Mouse (Mus musculus) kidney, postnatal 10 days (tissue): ENCODE measurements around the gene Dmrtc1c1.
"Not testable (repeated sequence)": the region's sequence is repeated elsewhere in the genome, so short reads cannot be mapped to it uniquely, and the experiment has no call there.

ENCODE experiments used
- DNase-seq: peaks from one replicate; pipeline ENCODE4 v3.0.0; 2021; ENCODE audit warnings: mixed read lengths

Dmrtc1c1 gene

GRCm38 (mm10) chrX:102802663-102803062, at the start of gene Dmrtc1c1:
Gene Dmrtc1c1 (plus strand): TSS chrX:102802963.
- not testable (repeated sequence) for DNase-seq

DNA sequence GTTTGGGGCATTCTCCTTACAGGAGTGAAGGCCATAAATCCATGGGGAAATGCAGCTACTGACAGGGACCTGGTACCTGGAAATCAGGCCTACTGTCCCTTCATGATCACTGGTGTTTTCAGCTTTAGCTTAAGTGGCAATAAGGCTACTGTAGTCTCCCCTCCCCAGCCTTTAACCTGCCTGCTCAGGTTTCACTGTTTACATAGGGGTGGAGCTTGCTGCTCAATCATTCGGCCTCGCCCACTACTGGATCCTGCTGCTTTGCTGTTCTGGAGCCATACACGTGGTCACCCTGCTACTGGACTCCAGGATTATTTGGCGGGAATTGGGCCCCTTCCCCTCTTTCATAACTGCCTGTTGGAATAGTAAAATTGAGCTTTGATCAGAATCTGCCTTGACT, 36.9 kb upstream of the Dmrtc1c1 start:
- DNase-seq, result no peak

- DNase-seq, result no peak
Observed at GRCm38 (mm10) chrX:102812311-102812710, 9.5 kb downstream of the Dmrtc1c1 start.

- not testable (repeated sequence) for DNase-seq
Observed at GRCm38 (mm10) chrX:102854516-102854915, 51.8 kb downstream of the Dmrtc1c1 start, which contains the start of gene Dmrtc1c2. Gene Dmrtc1c2 (minus strand): TSS chrX:102854616.
